Mouse (Mus musculus): ENCODE measurements around the gene Igfbp5.

Igfbp5 gene

GRCm38 (mm10) chr1:72842666-72843459 lies 31.8 kb downstream of the Igfbp5 start:
- CTCF ChIA-PET, result no interaction called here

GRCm38 (mm10) chr1:72839791-72840190 lies 34.9 kb downstream of the Igfbp5 start:
- CTCF ChIA-PET, result no interaction called here

GRCm38 (mm10) chr1:72839356-72839755 lies 35.3 kb downstream of the Igfbp5 start:
- CTCF ChIA-PET, result no interaction called here

- CTCF ChIA-PET, result no interaction called here
Observed at GRCm38 (mm10) chr1:72833563-72833962, 41.1 kb downstream of the Igfbp5 start.

GRCm38 (mm10) chr1:72832715-72833153 lies 42.0 kb downstream of the Igfbp5 start:
- CTCF ChIA-PET, result no interaction called here

GRCm38 (mm10) chr1:72830485-72830884 lies 44.2 kb downstream of the Igfbp5 start:
- CTCF ChIA-PET, result no interaction called here

GRCm38 (mm10) chr1:72828843-72829242 lies 45.8 kb downstream of the Igfbp5 start:
- CTCF ChIA-PET, result no interaction called here

GRCm38 (mm10) chr1:72827411-72828315 lies 47.0 kb downstream of the Igfbp5 start:
- CTCF ChIA-PET, result no interaction called here

GRCm38 (mm10) chr1:72826931-72827330 lies 47.8 kb downstream of the Igfbp5 start:
- CTCF ChIA-PET, result no interaction called here

- CTCF ChIA-PET, result no interaction called here
Observed at GRCm38 (mm10) chr1:72826446-72826845, 48.2 kb downstream of the Igfbp5 start.

GRCm38 (mm10) chr1:72825921-72826320 lies 48.8 kb downstream of the Igfbp5 start:
- CTCF ChIA-PET, result no interaction called here

- CTCF ChIA-PET, result no interaction called here
Observed at GRCm38 (mm10) chr1:72825286-72825685, 49.4 kb downstream of the Igfbp5 start.

GRCm38 (mm10) chr1:72824707-72825101 lies 50.0 kb downstream of the Igfbp5 start:
- CTCF ChIA-PET, result no interaction called here

- CTCF ChIA-PET, result no interaction called here
Observed at GRCm38 (mm10) chr1:72823751-72824706, 50.7 kb downstream of the Igfbp5 start, which contains the start of gene Igfbp2. Gene Igfbp2 (plus strand): TSS chr1:72824503.

GRCm38 (mm10) chr1:72822893-72823292 lies 51.8 kb downstream of the Igfbp5 start:
- CTCF ChIA-PET, result no interaction called here

GRCm38 (mm10) chr1:72819995-72820394 lies 54.7 kb downstream of the Igfbp5 start:
- CTCF ChIA-PET, result no interaction called here

GRCm38 (mm10) chr1:72815616-72816015 lies 59.1 kb downstream of the Igfbp5 start:
- CTCF ChIA-PET, result no interaction called here

GRCm38 (mm10) chr1:72815184-72815583 lies 59.5 kb downstream of the Igfbp5 start:
- CTCF ChIA-PET, result no interaction called here

- CTCF ChIA-PET, result no interaction called here
Observed at GRCm38 (mm10) chr1:72813639-72814403, 60.9 kb downstream of the Igfbp5 start.

GRCm38 (mm10) chr1:72813089-72813638 lies 61.5 kb downstream of the Igfbp5 start:
- CTCF ChIA-PET, result no interaction called here

- CTCF ChIA-PET, result no interaction called here
Observed at GRCm38 (mm10) chr1:72811061-72811460, 63.6 kb downstream of the Igfbp5 start.

Measured in spleen, embryonic (tissue).